Mouse (Mus musculus): ENCODE measurements around the gene Arfgef2.

DNA sequence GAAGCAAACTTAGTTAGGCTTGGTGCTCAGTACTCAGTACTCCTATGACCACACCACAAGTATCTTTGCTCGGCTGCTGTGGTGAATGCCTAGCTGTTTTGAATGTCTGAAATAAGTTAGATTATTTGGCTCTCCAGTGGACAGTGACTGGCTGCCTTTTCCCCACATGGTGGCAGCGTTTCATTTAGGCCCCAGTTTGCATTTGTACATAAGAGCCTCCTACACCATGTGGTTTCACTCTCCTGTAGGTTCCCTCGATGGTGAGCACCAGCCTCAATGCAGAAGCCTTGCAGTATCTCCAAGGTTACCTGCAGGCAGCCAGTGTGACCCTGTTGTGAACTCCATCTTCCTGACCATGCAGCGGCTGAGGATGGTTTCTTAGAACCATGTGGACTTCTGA, 140.1 kb downstream of the Arfgef2 start:
- TF ChIP-seq MAZ (IDR thresholded peaks at IDR 0.05; ENCODE audit: low read depth, low read length): no peak
- TF ChIP-seq CTCF (IDR thresholded peaks at IDR 0.05 in 2 of 3, conservative IDR thresholded peaks at IDR 0.05 in 1 of 3; ENCODE audit: control insufficient read depth in 1 of 3, insufficient read depth in 1 of 3, low read depth in 2 of 3, low read length in 3 of 3, poor library complexity in 1 of 3, severe bottlenecking in 1 of 3): peak; percentile 54 to 70 (median 57); a peak in 5 of 6 replicates
- no peak for TF ChIP-seq EP300 (IDR thresholded peaks at IDR 0.05; ENCODE audit: low read depth in 1 of 2, low read length in 2 of 2)
- no peak for TF ChIP-seq POLR2A (IDR thresholded peaks at IDR 0.05; ENCODE audit: control insufficient read depth in 1 of 2, insufficient read depth in 1 of 2, low read depth in 1 of 2, low read length in 2 of 2, poor library complexity in 1 of 2)
- TF ChIP-seq GATA1 (IDR thresholded peaks at IDR 0.05; ENCODE audit: low read depth, low read length): no peak
- no peak for TF ChIP-seq MYC (IDR thresholded peaks at IDR 0.05; ENCODE audit: low read depth, low read length)
- TF ChIP-seq RCOR1 (IDR thresholded peaks at IDR 0.05; ENCODE audit: low read depth, low read length): no peak
- no peak for TF ChIP-seq CHD1 (IDR thresholded peaks at IDR 0.05; ENCODE audit: low read depth, low read length)
- no peak for TF ChIP-seq KAT2A (conservative IDR thresholded peaks at IDR 0.05; ENCODE audit: low read depth, low read length)
